Mouse (Mus musculus) myocyte (in vitro differentiated cells): ENCODE measurements at regions not wholly inside any gene's neighbourhood (a gene's known extent, or its start where the extent isn't known, plus 50 kb on each side); places are given as distances from the start of the nearest gene placed in this dataset.

Experiments used
- H3K27me3 ChIP-seq: one replicate; pipeline ENCODE4 v1.6.1; 2011; ENCODE audit not compliant: control insufficient read depth, insufficient read depth, insufficient read length
- H3K36me3 ChIP-seq: one replicate; pipeline ENCODE4 v1.6.1; 2011; ENCODE audit not compliant: control insufficient read depth, insufficient read depth
- H3K4me2 ChIP-seq: one replicate; pipeline ENCODE4 v1.6.1; 2011; ENCODE audit warnings: low read depth, control low read depth
- H3K4me3 ChIP-seq: one replicate; pipeline ENCODE4 v1.5.1; 2011; ENCODE audit warnings: mild to moderate bottlenecking, control low read depth, moderate library complexity
- H3K79me2 ChIP-seq: one replicate; pipeline ENCODE4 v1.6.1; 2011; ENCODE audit not compliant: control insufficient read depth, insufficient read depth
- H3ac ChIP-seq: one replicate; pipeline ENCODE4 v1.6.1; 2011; ENCODE audit not compliant: control insufficient read depth, insufficient read length
- CEBPB ChIP-seq: IDR thresholded peaks from 2 replicates; pipeline ENCODE4 v1.6.1; 2011; ENCODE audit warnings: mild to moderate bottlenecking, moderate library complexity; ENCODE audit not compliant: poor library complexity, insufficient read depth, severe bottlenecking
- E2F4 ChIP-seq: IDR thresholded peaks from one replicate; pipeline ENCODE4 v1.6.1; 2011; ENCODE audit warnings: mild to moderate bottlenecking, control low read depth, moderate library complexity; ENCODE audit not compliant: insufficient read depth
- MAX ChIP-seq: IDR thresholded peaks from one replicate; pipeline ENCODE4 v1.6.1; 2011; ENCODE audit warnings: low read depth, mild to moderate bottlenecking, control low read depth
- MYOD1 ChIP-seq, 3 experiments: IDR thresholded peaks; one replicate each; pipeline ENCODE4 v1.6.1; 2011; ENCODE audit warnings: control low read depth in 2 of 3, low read depth in 2 of 3, mild to moderate bottlenecking in 2 of 3, moderate library complexity in 1 of 3; ENCODE audit not compliant: insufficient read length in 2 of 3, control insufficient read depth in 1 of 3
- MYOG ChIP-seq, 3 experiments: IDR thresholded peaks; one replicate each; pipeline ENCODE4 v1.6.1; 2011; ENCODE audit warnings: control low read depth in 2 of 3, low read depth in 2 of 3, mild to moderate bottlenecking in 2 of 3; ENCODE audit not compliant: insufficient read length in 2 of 3, control insufficient read depth in 1 of 3, insufficient read depth in 1 of 3
- POLR2A ChIP-seq: IDR thresholded peaks from one replicate; pipeline ENCODE4 v1.6.1; 2011; ENCODE audit warnings: low read depth, mild to moderate bottlenecking, control low read depth, moderate library complexity; ENCODE audit not compliant: insufficient read length
- POLR2AphosphoS2 ChIP-seq: IDR thresholded peaks from one replicate; pipeline ENCODE4 v1.6.1; 2011; ENCODE audit warnings: low read depth, control low read depth; ENCODE audit not compliant: insufficient read length
- REST ChIP-seq: IDR thresholded peaks from one replicate; pipeline ENCODE4 v1.6.1; 2011; ENCODE audit warnings: mild to moderate bottlenecking, control low read depth, moderate library complexity; ENCODE audit not compliant: insufficient read depth, insufficient read length
- SRF ChIP-seq: IDR thresholded peaks from one replicate; pipeline ENCODE4 v1.6.1; 2011; ENCODE audit warnings: low read depth; ENCODE audit not compliant: control insufficient read depth, insufficient read length
- TCF12 ChIP-seq: IDR thresholded peaks from one replicate; pipeline ENCODE4 v1.6.1; 2011; ENCODE audit warnings: mild to moderate bottlenecking, control low read depth; ENCODE audit not compliant: poor library complexity, insufficient read depth, severe bottlenecking
- TCF3 ChIP-seq: IDR thresholded peaks from one replicate; pipeline ENCODE4 v1.6.1; 2011; ENCODE audit warnings: low read depth, control low read depth; ENCODE audit not compliant: insufficient read length
- USF1 ChIP-seq: IDR thresholded peaks from one replicate; pipeline ENCODE4 v1.6.1; 2011; ENCODE audit warnings: low read depth, mild to moderate bottlenecking, control low read depth, moderate library complexity

DNA sequence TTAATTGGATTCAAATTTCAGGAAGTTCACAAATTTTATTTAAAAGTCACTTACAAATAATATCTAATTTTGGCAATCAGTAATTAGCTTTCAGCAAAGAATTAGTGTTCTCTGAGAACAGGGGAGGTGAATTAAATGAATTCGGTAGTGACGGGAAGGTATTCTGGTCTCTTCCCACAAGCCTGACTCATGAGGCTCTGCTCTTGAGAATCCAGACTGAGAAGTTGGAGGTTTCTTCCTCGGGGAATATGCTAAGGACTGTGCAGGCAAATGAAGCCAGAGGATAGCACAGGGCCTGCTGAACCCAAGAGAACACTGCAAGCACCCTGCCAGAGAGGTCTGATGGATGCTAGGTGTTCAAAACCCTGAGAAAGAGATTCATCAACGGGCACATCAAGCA, 144.6 kb upstream of the Fat4 start:
- no peak for TF ChIP-seq CEBPB
- no peak for TF ChIP-seq USF1
- TF ChIP-seq MYOG (IDR thresholded peaks at IDR 0.05; ENCODE audit: control insufficient read depth in 1 of 3, insufficient read depth in 1 of 3, insufficient read length in 2 of 3, low read depth in 2 of 3) = no peak
- no peak for TF ChIP-seq MAX
- TF ChIP-seq TCF3 = no peak
- no peak for TF ChIP-seq E2F4
- TF ChIP-seq REST = no peak
- no peak for TF ChIP-seq POLR2A
- Histone ChIP-seq H3K4me3 (no peak overlapping the region), H3K4me2 (no peak overlapping the region), H3K36me3 (no peaks in the 10 kb centered on the region), H3K79me2 (no peaks in the 10 kb centered on the region), H3K27me3 (no peaks in the 10 kb centered on the region), H3ac (no peak overlapping the region)

DNA sequence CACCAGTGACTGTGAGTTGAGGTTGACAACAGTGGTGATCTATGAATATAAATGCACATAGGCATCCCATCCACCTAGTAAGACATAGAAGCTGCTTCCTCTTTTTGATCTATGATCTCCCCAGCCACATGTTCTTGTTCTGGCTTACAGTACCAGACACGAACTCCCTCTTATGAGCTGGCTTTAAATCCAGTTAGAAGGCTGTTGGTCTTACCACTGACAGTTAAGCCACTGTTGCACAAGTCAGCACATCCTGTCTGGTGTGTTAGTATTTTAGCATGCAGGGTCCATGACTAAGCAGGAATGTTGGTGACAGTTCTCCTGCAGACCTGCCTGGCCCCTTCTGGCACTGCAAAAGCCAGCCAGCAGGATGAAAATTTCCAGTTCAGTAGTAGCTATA, 164.1 kb upstream of the Fat4 start:
- H3K4me2 ChIP-seq = no peak overlapping the region
- H3K27me3 ChIP-seq = no peaks in the 10 kb centered on the region
- H3K4me3 ChIP-seq = no peak overlapping the region
- TF ChIP-seq POLR2A (no peak), SRF (no peak), TCF12 (no peak), USF1 (no peak), MYOG (IDR thresholded peaks at IDR 0.05; ENCODE audit: control insufficient read depth in 1 of 3, insufficient read depth in 1 of 3, insufficient read length in 2 of 3, low read depth in 2 of 3) (no peak), REST (no peak), E2F4 (no peak), MAX (no peak)
- H3ac ChIP-seq = no peak overlapping the region
- no peaks in the 10 kb centered on the region for H3K36me3 ChIP-seq
- H3K79me2 ChIP-seq = no peaks in the 10 kb centered on the region

DNA sequence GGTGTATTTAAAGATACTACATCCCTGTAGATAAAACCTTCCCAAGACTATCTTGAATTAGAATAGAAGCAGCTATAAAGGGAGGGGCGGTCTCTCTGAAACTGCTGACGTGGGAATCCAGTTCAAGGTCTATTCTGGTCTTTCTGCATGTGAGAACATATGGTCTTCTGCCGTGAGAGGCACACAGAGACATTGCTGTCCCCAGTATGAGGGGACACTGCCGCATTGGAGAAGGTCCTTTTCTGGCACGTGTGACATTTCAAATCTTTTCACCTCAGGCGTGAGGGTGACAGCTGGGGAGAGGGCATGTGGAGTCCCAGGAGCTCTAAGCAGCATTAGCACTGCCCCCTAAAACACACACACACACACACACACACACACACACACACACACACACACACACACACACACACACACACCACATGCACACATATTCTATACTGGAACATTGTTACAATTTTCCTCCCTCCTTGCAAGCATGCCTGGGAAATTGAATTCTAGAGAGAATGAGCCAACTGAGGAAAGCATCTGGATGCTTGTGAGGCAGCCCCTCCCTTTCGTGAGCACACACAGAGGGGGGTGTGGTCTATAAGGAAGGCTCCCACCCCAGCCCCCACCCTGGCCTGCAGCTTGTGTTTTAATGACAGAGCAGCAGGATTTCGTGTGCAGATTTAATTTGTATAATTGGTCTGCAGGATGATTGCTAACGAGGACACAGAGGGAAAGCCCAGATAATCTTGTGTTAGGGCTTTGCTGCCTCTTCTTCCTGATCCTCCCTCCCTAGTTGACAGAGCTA, 174.5 kb upstream of the Fat4 start:
- no peaks in the 10 kb centered on the region for H3K27me3 ChIP-seq
- no peak overlapping the region for H3K4me2 ChIP-seq

DNA sequence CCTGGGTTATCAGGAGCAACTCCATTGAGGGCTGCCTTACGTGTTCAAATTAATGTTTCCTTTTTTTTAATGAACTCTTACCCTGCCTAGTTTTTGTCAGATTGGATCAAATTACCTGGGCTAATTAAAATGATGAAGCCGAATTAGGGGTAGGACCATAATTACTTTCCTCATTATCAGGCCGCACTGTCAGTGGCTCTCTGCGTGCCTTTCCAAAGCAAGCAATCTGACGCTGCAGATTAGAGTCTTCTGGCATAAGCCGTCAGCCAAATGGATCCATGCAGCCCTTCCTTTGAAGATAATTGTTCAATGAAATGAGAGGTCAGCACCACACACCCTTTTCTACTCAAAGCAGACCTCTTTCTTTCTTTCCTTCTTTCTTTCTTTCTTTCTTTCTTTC, 175.5 kb upstream of the Fat4 start:
- H3ac ChIP-seq = no peak overlapping the region
- H3K36me3 ChIP-seq = no peaks in the 10 kb centered on the region
- no peak overlapping the region for H3K4me2 ChIP-seq
- H3K4me3 ChIP-seq = no peak overlapping the region
- TF ChIP-seq E2F4 (no peak), MYOG (IDR thresholded peaks at IDR 0.05; ENCODE audit: control insufficient read depth in 1 of 3, insufficient read depth in 1 of 3, insufficient read length in 2 of 3, low read depth in 2 of 3) (no peak), TCF3 (no peak)
- H3K27me3 ChIP-seq = no peaks in the 10 kb centered on the region
- no peaks in the 10 kb centered on the region for H3K79me2 ChIP-seq

More for the DNA sequence above, 174.5 kb upstream of the Fat4 start:
- Histone ChIP-seq H3K36me3 (no peaks in the 10 kb centered on the region), H3K79me2 (no peaks in the 10 kb centered on the region), H3K4me3 (no peak overlapping the region), H3ac (no peak overlapping the region)
- TF ChIP-seq CEBPB (no peak), E2F4 (no peak), TCF3 (no peak), POLR2AphosphoS2 (no peak), POLR2A (no peak), MYOG (IDR thresholded peaks at IDR 0.05; ENCODE audit: control insufficient read depth in 1 of 3, insufficient read depth in 1 of 3, insufficient read length in 2 of 3, low read depth in 2 of 3) (no peak), MYOD1 (IDR thresholded peaks at IDR 0.05; ENCODE audit: control insufficient read depth in 1 of 3, insufficient read length in 2 of 3, low read depth in 2 of 3) (no peak), REST (no peak), SRF (no peak), USF1 (no peak), TCF12 (no peak), MAX (no peak)

DNA sequence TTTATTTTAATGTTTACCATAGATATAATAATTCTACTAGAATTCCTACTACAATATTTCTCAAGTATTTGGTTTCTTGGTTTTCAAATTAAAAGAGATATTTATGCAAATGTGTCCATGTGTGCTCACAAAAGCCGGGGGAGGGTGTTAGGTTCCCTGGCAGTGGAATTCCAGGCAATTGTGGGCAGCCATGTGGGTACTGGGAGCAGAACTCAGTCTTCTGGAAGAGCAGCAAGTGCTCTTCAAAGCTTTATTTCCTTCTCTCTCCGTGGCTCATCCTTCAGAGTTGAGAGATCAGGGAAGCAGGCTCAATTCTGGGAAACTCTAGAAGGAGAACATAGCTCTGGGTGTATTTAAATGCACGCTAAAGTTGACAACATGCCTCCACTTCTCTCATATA, 178.8 kb upstream of the Fat4 start:
- Histone ChIP-seq H3K79me2 (no peaks in the 10 kb centered on the region), H3K27me3 (no peaks in the 10 kb centered on the region), H3ac (no peak overlapping the region), H3K4me3 (no peak overlapping the region), H3K36me3 (no peaks in the 10 kb centered on the region), H3K4me2 (no peak overlapping the region)
- TF ChIP-seq TCF3 (no peak), MYOG (IDR thresholded peaks at IDR 0.05; ENCODE audit: control insufficient read depth in 1 of 3, insufficient read depth in 1 of 3, insufficient read length in 2 of 3, low read depth in 2 of 3) (no peak), E2F4 (no peak), MAX (no peak), POLR2A (no peak), SRF (no peak), REST (no peak), TCF12 (no peak)
